Mouse (Mus musculus): Measurements from ENCODE around the gene Clic4. TPM values are rescaled to one million over a fixed set of nuclear protein-coding genes. Genes with fewer than 3 reads are reported as not detected.

Clic4 gene
- polyA plus RNA-seq, 1 experiment from 2014 or later, result 27.5 TPM

- 61% methylated on average over 23 of the region's 23 CpGs for WGBS
Measured at GRCm38 (mm10) chr4:135246866-135247756, 25.5 kb downstream of the Clic4 start.

GRCm38 (mm10) chr4:135246444-135246843 lies 26.2 kb downstream of the Clic4 start:
- 81% methylated on average over 2 of the region's 2 CpGs for WGBS

More at GRCm38 (mm10) chr4:135246866-135247756, 25.5 kb downstream of the Clic4 start:
- Histone ChIP-seq H3K27ac (ENCODE audit: low read depth, low read length) (no peak overlapping the region), H3K4me3 (ENCODE audit: low read depth, low read length) (no peak overlapping the region), H3K4me1 (ENCODE audit: control insufficient read depth, insufficient read depth, low read length) (peaks cover 6% of the 10 kb centered on the region; the same call in 1 of the 2 replicates), H3K9me3 (ENCODE audit: control insufficient read depth, low read length) (no peaks in the 10 kb centered on the region), H3K9ac (replicated peaks; ENCODE audit: low read depth, low read length) (no peak overlapping the region; the same call in 1 of the 2 replicates), H3K36me3 (ENCODE audit: control insufficient read depth, insufficient read depth, low read length) (no peaks in the 10 kb centered on the region), H3K27me3 (ENCODE audit: control insufficient read depth, insufficient read depth, low read length) (no peaks in the 10 kb centered on the region), H3K4me2 (ENCODE audit: low read depth, low read length) (no peak overlapping the region; the same call in 1 of the 2 replicates)
- no peak for ATAC-seq (ENCODE audit: low read depth)

GRCm38 (mm10) chr4:135245841-135246240 lies 26.8 kb downstream of the Clic4 start:
- peaks cover 6% of the 10 kb centered on the region; the same call in 1 of the 2 replicates for H3K4me1 ChIP-seq (ENCODE audit: control insufficient read depth, insufficient read depth, low read length)
- no peaks in the 10 kb centered on the region for H3K36me3 ChIP-seq (ENCODE audit: control insufficient read depth, insufficient read depth, low read length)
- WGBS, result 92% methylated on average over 11 of the region's 11 CpGs
- H3K9ac ChIP-seq (replicated peaks; ENCODE audit: low read depth, low read length), result no peak overlapping the region
- H3K4me2 ChIP-seq (ENCODE audit: low read depth, low read length), result no peak overlapping the region
- H3K27me3 ChIP-seq (ENCODE audit: control insufficient read depth, insufficient read depth, low read length), result no peaks in the 10 kb centered on the region
- H3K27ac ChIP-seq (ENCODE audit: low read depth, low read length), result no peak overlapping the region
- no peaks in the 10 kb centered on the region for H3K9me3 ChIP-seq (ENCODE audit: control insufficient read depth, low read length)
- ATAC-seq (ENCODE audit: low read depth), result no peak
- no peak overlapping the region for H3K4me3 ChIP-seq (ENCODE audit: low read depth, low read length)

More at GRCm38 (mm10) chr4:135246444-135246843, 26.2 kb downstream of the Clic4 start:
- H3K36me3 ChIP-seq (ENCODE audit: control insufficient read depth, insufficient read depth, low read length), result no peaks in the 10 kb centered on the region
- no peak overlapping the region for H3K4me2 ChIP-seq (ENCODE audit: low read depth, low read length)
- H3K4me1 ChIP-seq (ENCODE audit: control insufficient read depth, insufficient read depth, low read length), result peaks cover 6% of the 10 kb centered on the region; the same call in 1 of the 2 replicates
- H3K27me3 ChIP-seq (ENCODE audit: control insufficient read depth, insufficient read depth, low read length), result no peaks in the 10 kb centered on the region
- no peaks in the 10 kb centered on the region for H3K9me3 ChIP-seq (ENCODE audit: control insufficient read depth, low read length)
- no peak overlapping the region for H3K27ac ChIP-seq (ENCODE audit: low read depth, low read length)
- H3K4me3 ChIP-seq (ENCODE audit: low read depth, low read length), result no peak overlapping the region
- no peak overlapping the region for H3K9ac ChIP-seq (replicated peaks; ENCODE audit: low read depth, low read length)
- ATAC-seq (ENCODE audit: low read depth), result no peak

GRCm38 (mm10) chr4:135244335-135244734 lies 28.3 kb downstream of the Clic4 start:
- WGBS, result 85% methylated on average over 3 of the region's 3 CpGs

GRCm38 (mm10) chr4:135242913-135243541 lies 29.6 kb downstream of the Clic4 start:
- no peaks in the 10 kb centered on the region for H3K27me3 ChIP-seq (ENCODE audit: control insufficient read depth, insufficient read depth, low read length)
- peaks cover 12% of the 10 kb centered on the region; the same call in 1 of the 2 replicates for H3K4me1 ChIP-seq (ENCODE audit: control insufficient read depth, insufficient read depth, low read length)
- H3K9me3 ChIP-seq (ENCODE audit: control insufficient read depth, low read length), result no peaks in the 10 kb centered on the region
- H3K4me3 ChIP-seq (ENCODE audit: low read depth, low read length), result no peak overlapping the region
- H3K36me3 ChIP-seq (ENCODE audit: control insufficient read depth, insufficient read depth, low read length), result no peaks in the 10 kb centered on the region
- WGBS, result 71% methylated on average over 7 of the region's 7 CpGs
- no peak overlapping the region for H3K27ac ChIP-seq (ENCODE audit: low read depth, low read length)
- H3K9ac ChIP-seq (replicated peaks; ENCODE audit: low read depth, low read length), result no peak overlapping the region
- ATAC-seq (ENCODE audit: low read depth), result no peak
- no peak overlapping the region for H3K4me2 ChIP-seq (ENCODE audit: low read depth, low read length)

More at GRCm38 (mm10) chr4:135244335-135244734, 28.3 kb downstream of the Clic4 start:
- no peak overlapping the region for H3K9ac ChIP-seq (replicated peaks; ENCODE audit: low read depth, low read length)
- no peaks in the 10 kb centered on the region for H3K9me3 ChIP-seq (ENCODE audit: control insufficient read depth, low read length)
- no peak overlapping the region for H3K4me2 ChIP-seq (ENCODE audit: low read depth, low read length)
- no peaks in the 10 kb centered on the region for H3K27me3 ChIP-seq (ENCODE audit: control insufficient read depth, insufficient read depth, low read length)
- no peak overlapping the region for H3K27ac ChIP-seq (ENCODE audit: low read depth, low read length)
- no peak for ATAC-seq (ENCODE audit: low read depth)
- no peaks in the 10 kb centered on the region for H3K36me3 ChIP-seq (ENCODE audit: control insufficient read depth, insufficient read depth, low read length)
- H3K4me3 ChIP-seq (ENCODE audit: low read depth, low read length), result no peak overlapping the region
- H3K4me1 ChIP-seq (ENCODE audit: control insufficient read depth, insufficient read depth, low read length), result peaks cover 6% of the 10 kb centered on the region; the same call in 1 of the 2 replicates

GRCm38 (mm10) chr4:135242383-135242782 lies 30.2 kb downstream of the Clic4 start:
- no peak for ATAC-seq (ENCODE audit: low read depth)
- Histone ChIP-seq H3K27ac (ENCODE audit: low read depth, low read length) (no peak overlapping the region), H3K4me1 (ENCODE audit: control insufficient read depth, insufficient read depth, low read length) (peaks cover 10% of the 10 kb centered on the region; the same call in 1 of the 2 replicates), H3K27me3 (ENCODE audit: control insufficient read depth, insufficient read depth, low read length) (no peaks in the 10 kb centered on the region), H3K36me3 (ENCODE audit: control insufficient read depth, insufficient read depth, low read length) (no peaks in the 10 kb centered on the region), H3K9me3 (ENCODE audit: control insufficient read depth, low read length) (no peaks in the 10 kb centered on the region), H3K9ac (replicated peaks; ENCODE audit: low read depth, low read length) (no peak overlapping the region), H3K4me3 (ENCODE audit: low read depth, low read length) (no peak overlapping the region), H3K4me2 (ENCODE audit: low read depth, low read length) (no peak overlapping the region)
- 88% methylated on average over 5 of the region's 5 CpGs for WGBS

GRCm38 (mm10) chr4:135241669-135242068 lies 30.9 kb downstream of the Clic4 start:
- 57% methylated on average over 5 of the region's 5 CpGs for WGBS
- Histone ChIP-seq H3K4me2 (ENCODE audit: low read depth, low read length) (no peak overlapping the region), H3K9me3 (ENCODE audit: control insufficient read depth, low read length) (no peaks in the 10 kb centered on the region), H3K27me3 (ENCODE audit: control insufficient read depth, insufficient read depth, low read length) (no peaks in the 10 kb centered on the region), H3K36me3 (ENCODE audit: control insufficient read depth, insufficient read depth, low read length) (no peaks in the 10 kb centered on the region), H3K4me3 (ENCODE audit: low read depth, low read length) (no peak overlapping the region), H3K4me1 (ENCODE audit: control insufficient read depth, insufficient read depth, low read length) (peaks cover 7% of the 10 kb centered on the region; the same call in 1 of the 2 replicates), H3K9ac (replicated peaks; ENCODE audit: low read depth, low read length) (no peak overlapping the region), H3K27ac (ENCODE audit: low read depth, low read length) (no peak overlapping the region)
- ATAC-seq (ENCODE audit: low read depth), result no peak

GRCm38 (mm10) chr4:135241106-135241505 lies 31.5 kb downstream of the Clic4 start:
- WGBS, result 73% methylated on average over 5 of the region's 5 CpGs

GRCm38 (mm10) chr4:135240329-135240728 lies 32.3 kb downstream of the Clic4 start:
- H3K27ac ChIP-seq (ENCODE audit: low read depth, low read length), result no peak overlapping the region
- no peaks in the 10 kb centered on the region for H3K9me3 ChIP-seq (ENCODE audit: control insufficient read depth, low read length)
- no peaks in the 10 kb centered on the region for H3K27me3 ChIP-seq (ENCODE audit: control insufficient read depth, insufficient read depth, low read length)
- H3K4me2 ChIP-seq (ENCODE audit: low read depth, low read length), result no peak overlapping the region
- no peaks in the 10 kb centered on the region for H3K36me3 ChIP-seq (ENCODE audit: control insufficient read depth, insufficient read depth, low read length)
- no peak overlapping the region for H3K4me3 ChIP-seq (ENCODE audit: low read depth, low read length)
- WGBS, result 79% methylated on average over 3 of the region's 3 CpGs
- no peak overlapping the region for H3K9ac ChIP-seq (replicated peaks; ENCODE audit: low read depth, low read length)
- peaks cover 7% of the 10 kb centered on the region; the same call in 1 of the 2 replicates for H3K4me1 ChIP-seq (ENCODE audit: control insufficient read depth, insufficient read depth, low read length)
- no peak for ATAC-seq (ENCODE audit: low read depth)

More at GRCm38 (mm10) chr4:135241106-135241505, 31.5 kb downstream of the Clic4 start:
- H3K9me3 ChIP-seq (ENCODE audit: control insufficient read depth, low read length), result no peaks in the 10 kb centered on the region
- no peaks in the 10 kb centered on the region for H3K27me3 ChIP-seq (ENCODE audit: control insufficient read depth, insufficient read depth, low read length)
- no peak overlapping the region for H3K27ac ChIP-seq (ENCODE audit: low read depth, low read length)
- no peaks in the 10 kb centered on the region for H3K36me3 ChIP-seq (ENCODE audit: control insufficient read depth, insufficient read depth, low read length)
- no peak overlapping the region for H3K4me3 ChIP-seq (ENCODE audit: low read depth, low read length)
- peaks cover 7% of the 10 kb centered on the region; the same call in 1 of the 2 replicates for H3K4me1 ChIP-seq (ENCODE audit: control insufficient read depth, insufficient read depth, low read length)
- no peak for ATAC-seq (ENCODE audit: low read depth)
- no peak overlapping the region for H3K9ac ChIP-seq (replicated peaks; ENCODE audit: low read depth, low read length)
- no peak overlapping the region for H3K4me2 ChIP-seq (ENCODE audit: low read depth, low read length)

Measured in neural tube, embryonic 14.5 days (tissue).